In the genomic region with DNA sequence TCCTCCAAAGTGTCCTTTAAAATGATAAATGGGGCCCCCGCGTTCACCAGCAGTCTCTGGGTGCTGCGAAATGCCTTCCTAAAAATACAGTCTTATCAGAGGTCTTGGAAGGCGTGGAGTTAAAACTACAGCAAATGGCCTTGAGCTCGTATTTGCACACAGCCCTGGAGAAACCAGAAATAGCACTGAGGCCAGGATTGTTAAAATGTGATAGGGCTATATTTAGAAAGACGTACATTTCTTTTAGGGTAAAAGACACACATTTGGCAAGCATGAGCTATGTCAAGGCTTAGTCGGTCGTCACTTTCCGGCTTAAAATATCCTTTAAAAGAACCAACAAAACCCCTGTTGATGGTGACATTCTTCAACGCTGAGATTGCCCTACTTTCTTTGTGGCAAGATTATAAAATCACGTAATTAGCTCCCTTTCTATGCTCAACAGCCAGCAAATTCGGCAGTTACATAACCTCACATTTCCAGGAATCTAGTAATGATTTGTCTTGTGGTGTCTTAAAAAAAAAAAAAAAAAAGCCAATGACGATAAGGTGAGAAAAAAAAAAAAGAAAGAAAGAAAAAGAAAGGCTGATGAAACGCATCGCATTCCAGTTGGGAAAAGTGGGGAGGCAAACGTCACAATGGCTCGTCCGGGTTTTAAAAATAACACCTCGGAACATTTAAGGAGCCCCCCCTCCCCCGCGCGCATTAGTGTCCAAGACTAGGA, we compare ENCODE assay signal across 8 mouse cellular contexts. TPM values are rescaled to one million over a fixed set of nuclear protein-coding genes. Genes with fewer than 3 reads are reported as not detected.
DNase-seq lines count a peak whose midpoint lies in the region; ATAC-seq lines count a peak whose summit lies in the region.

No protein-coding gene starts in this region.

- peak; percentile 31 to 38 for DNase-seq in cerebellum, adult 18-20 months
- no peak for DNase-seq in cerebellum, postnatal 4 days (ENCODE audit: low spot score in 2 of 2)
- peak; percentile 86 for DNase-seq in Muller cell, postnatal 12 days (ENCODE audit: inconsistent ontology term)
- peak; percentile 61 for DNase-seq in hindbrain, embryonic 14.5 days (ENCODE audit: low spot score)
- peak; percentile 35 for DNase-seq in right cerebral cortex, adult 18-20 months

- peak overlapping the region; percentile 98 for H3K4me2 ChIP-seq in forebrain, embryonic 13.5 days
- H3K4me2 ChIP-seq in hindbrain, embryonic 14.5 days (replicated peaks) = peak overlapping the region; percentile 96
- peak overlapping the region; percentile 78 for H3K4me2 ChIP-seq in liver, embryonic 16.5 days (ENCODE audit: low read depth, low read length)

- peaks cover 35% of the 10 kb centered on the region for H3K27me3 ChIP-seq in forebrain, embryonic 13.5 days
- no peaks in the 10 kb centered on the region for H3K27me3 ChIP-seq in hindbrain, embryonic 14.5 days (ENCODE audit: control insufficient read depth, insufficient read depth, low read length)
- peaks cover 52% of the 10 kb centered on the region for H3K27me3 ChIP-seq in liver, embryonic 16.5 days (ENCODE audit: control insufficient read depth, insufficient read depth, low read depth, low read length)

- H3K9ac ChIP-seq in forebrain, embryonic 13.5 days = peak overlapping the region; percentile 88
- peak overlapping the region; percentile 99 for H3K9ac ChIP-seq in hindbrain, embryonic 14.5 days
- no peak overlapping the region for H3K9ac ChIP-seq in liver, embryonic 16.5 days (ENCODE audit: low read depth, low read length)

- peaks cover 53% of the 10 kb centered on the region for H3K4me1 ChIP-seq in forebrain, embryonic 13.5 days
- peaks cover 40% of the 10 kb centered on the region for H3K4me1 ChIP-seq in hindbrain, embryonic 14.5 days (replicated peaks; ENCODE audit: control insufficient read depth, insufficient read depth, low read length)
- H3K4me1 ChIP-seq in liver, embryonic 16.5 days (ENCODE audit: control insufficient read depth, low read depth, low read length) = peaks cover 9% of the 10 kb centered on the region

- H3K4me3 ChIP-seq in forebrain, embryonic 13.5 days = peak overlapping the region; percentile 86
- peak overlapping the region; percentile 93 for H3K4me3 ChIP-seq in hindbrain, embryonic 14.5 days (replicated peaks; ENCODE audit: low read length)
- peak overlapping the region; percentile 72 for H3K4me3 ChIP-seq in liver, embryonic 16.5 days (ENCODE audit: low read depth, low read length)

- H3K9me3 ChIP-seq in forebrain, embryonic 13.5 days (replicated peaks) = no peaks in the 10 kb centered on the region
- no peaks in the 10 kb centered on the region for H3K9me3 ChIP-seq in hindbrain, embryonic 14.5 days (ENCODE audit: control insufficient read depth, low read length)
- H3K9me3 ChIP-seq in liver, embryonic 16.5 days (replicated peaks; ENCODE audit: control insufficient read depth, low read length) = no peaks in the 10 kb centered on the region

- peak overlapping the region; percentile 92 for H3K27ac ChIP-seq in forebrain, embryonic 13.5 days
- peak overlapping the region; percentile 99 for H3K27ac ChIP-seq in hindbrain, embryonic 14.5 days
- peak overlapping the region; percentile 25; the same call in 1 of the 2 replicates for H3K27ac ChIP-seq in liver, embryonic 16.5 days (ENCODE audit: low read length)

- H3K36me3 ChIP-seq in forebrain, embryonic 13.5 days (ENCODE audit: poor library complexity, severe bottlenecking) = no peaks in the 10 kb centered on the region
- H3K36me3 ChIP-seq in hindbrain, embryonic 14.5 days (replicated peaks; ENCODE audit: control insufficient read depth, insufficient read depth) = no peaks in the 10 kb centered on the region
- H3K36me3 ChIP-seq in liver, embryonic 16.5 days (ENCODE audit: control insufficient read depth, insufficient read depth) = no peaks in the 10 kb centered on the region

- under 1% methylated on average over 22 of the region's 22 CpGs for WGBS in forebrain, embryonic 13.5 days
- WGBS in hindbrain, embryonic 14.5 days = under 1% methylated on average over 22 of the region's 22 CpGs
- under 1% methylated on average over 22 of the region's 22 CpGs for WGBS in liver, embryonic 16.5 days (ENCODE audit: insufficient replicate concordance)

- ATAC-seq in forebrain, embryonic 13.5 days = no peak
- ATAC-seq in hindbrain, embryonic 14.5 days (ENCODE audit: low FRiP score) = no peak
- no peak for ATAC-seq in liver, embryonic 16.5 days (ENCODE audit: low read depth)
- ATAC-seq in inflammation-experienced regulatory T-cells, adult 6 months = no peak

RNA-seq across cellular contexts. Expression of a gene that starts 1.4 kb away (rescaled TPM):
- polyA plus RNA-seq in forebrain, embryonic 13.5 days (2015; fragmentation: Nextera tagmentation; extraction: Ambion mirVana) = 37.0 and 37.8 TPM in 2 replicates
- 45.2 and 45.6 TPM in 2 replicates for polyA plus RNA-seq in hindbrain, embryonic 14.5 days (2014; fragmentation: Nextera tagmentation; extraction: Ambion mirVana)
- 6.6 and 7.4 TPM in 2 replicates for polyA plus RNA-seq in liver, embryonic 16.5 days (2015; fragmentation: Nextera tagmentation; extraction: Ambion mirVana)
- polyA plus RNA-seq in inflammation-experienced regulatory T-cells, adult 6 months (2017; shearing (Covaris generic)) = 1 to 10 TPM; 2.7 to 4.1 (median 3.8) TPM

RNA-seq across cellular contexts. Expression of a gene that starts 50.0 kb away (rescaled TPM):
- polyA plus RNA-seq in forebrain, embryonic 13.5 days (2015; fragmentation: Nextera tagmentation; extraction: Ambion mirVana) = 48.1 and 51.3 TPM in 2 replicates
- 57.6 and 62.4 TPM in 2 replicates for polyA plus RNA-seq in hindbrain, embryonic 14.5 days (2014; fragmentation: Nextera tagmentation; extraction: Ambion mirVana)
- polyA plus RNA-seq in liver, embryonic 16.5 days (2015; fragmentation: Nextera tagmentation; extraction: Ambion mirVana) = 26.8 and 27.2 TPM in 2 replicates
- polyA plus RNA-seq in inflammation-experienced regulatory T-cells, adult 6 months (2017; shearing (Covaris generic)) = 10 to 100 TPM; 25.0 to 28.2 (median 26.2) TPM

Comparison
In these comparisons a context has a peak if more than half of its experiments do, and no peak if none do; other contexts are left out.
1. DNase-seq: peak in cerebellum, adult 18-20 months (2 of 2), Muller cell, postnatal 12 days (single experiment), hindbrain, embryonic 14.5 days (single experiment) and right cerebral cortex, adult 18-20 months (single experiment); none in cerebellum, postnatal 4 days (0 of 2).
2. H3K27ac ChIP-seq: peak in every context shown above with its lines; median percentile 99 in hindbrain, embryonic 14.5 days; 92 in forebrain, embryonic 13.5 days; 25 in liver, embryonic 16.5 days.
3. Peak in every context shown above with its lines, with median percentiles within 50 percentile points of each other: H3K4me2 ChIP-seq and H3K4me3 ChIP-seq.